Mouse (Mus musculus): ENCODE data around the gene Dnajc12.
A peak's percentile ranks its signal among the peaks of the same experiment; 100 is the strongest.

DNA sequence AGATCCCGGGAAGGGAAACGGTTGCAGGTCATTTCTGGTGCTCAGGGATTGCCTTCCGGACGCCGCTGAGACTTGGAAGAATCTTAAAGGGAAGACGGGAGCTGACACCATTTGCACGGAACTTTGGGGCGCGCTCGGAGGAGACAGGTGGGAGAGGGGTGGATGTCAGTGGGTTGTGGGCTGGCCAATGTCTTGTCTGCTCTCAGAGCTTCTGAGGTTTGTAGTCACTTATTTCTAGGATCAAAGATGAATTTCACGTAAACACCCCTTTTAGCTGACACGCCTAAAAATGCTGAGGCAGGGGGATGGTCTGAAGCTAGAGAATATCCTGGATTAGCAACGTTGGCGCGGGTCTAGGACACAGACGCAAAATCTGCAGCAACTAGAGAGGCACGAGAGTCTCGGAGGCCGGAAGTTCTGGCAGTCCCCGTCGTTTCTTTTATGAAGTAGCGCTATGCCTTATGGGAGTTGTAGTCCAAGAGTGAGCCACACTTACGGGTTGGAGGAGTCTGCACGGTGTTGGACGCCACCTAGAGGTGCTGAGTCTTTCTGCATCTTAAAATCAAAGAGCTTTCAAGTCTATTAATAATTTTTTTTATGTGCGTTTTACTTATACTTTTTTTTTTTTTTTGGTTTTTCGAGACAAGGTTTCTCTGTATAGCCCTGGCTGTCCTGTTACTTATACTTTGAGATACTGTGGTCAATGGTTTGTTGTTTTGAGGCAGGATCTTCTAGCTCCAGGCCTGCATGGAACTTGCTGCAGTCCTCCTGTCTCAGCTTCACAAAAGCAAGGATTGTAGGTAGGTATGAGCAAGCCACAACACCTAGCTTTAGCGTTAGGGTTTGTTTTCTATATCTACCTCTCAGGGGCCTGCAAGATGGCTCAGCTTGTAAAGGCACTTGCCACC lies at the start of gene Dnajc12:
- TF ChIP-seq CTCF (IDR thresholded peaks at IDR 0.05; ENCODE audit: control insufficient read depth, insufficient read depth, low read length), result peak; percentile 89
- no peak for TF ChIP-seq POLR2A (IDR thresholded peaks at IDR 0.05; ENCODE audit: borderline replicate concordance, control insufficient read depth, low read depth, low read length)
